Mouse (Mus musculus) CD4-positive naive resting alpha-beta T cell, adult 76 days (primary cell): Measurements from ENCODE around the gene Ybx3. TPM values are rescaled to one million over a fixed set of nuclear protein-coding genes. Genes with fewer than 3 reads are reported as not detected.

Experiments
- total RNA-seq: library from RNA; stranded (reverse); gene quantifications from one replicate; pipeline ENCODE4 v1.2.4, GENCODE M21; 2023

Ybx3 gene
- 20.7 TPM for total RNA-seq

DNA sequence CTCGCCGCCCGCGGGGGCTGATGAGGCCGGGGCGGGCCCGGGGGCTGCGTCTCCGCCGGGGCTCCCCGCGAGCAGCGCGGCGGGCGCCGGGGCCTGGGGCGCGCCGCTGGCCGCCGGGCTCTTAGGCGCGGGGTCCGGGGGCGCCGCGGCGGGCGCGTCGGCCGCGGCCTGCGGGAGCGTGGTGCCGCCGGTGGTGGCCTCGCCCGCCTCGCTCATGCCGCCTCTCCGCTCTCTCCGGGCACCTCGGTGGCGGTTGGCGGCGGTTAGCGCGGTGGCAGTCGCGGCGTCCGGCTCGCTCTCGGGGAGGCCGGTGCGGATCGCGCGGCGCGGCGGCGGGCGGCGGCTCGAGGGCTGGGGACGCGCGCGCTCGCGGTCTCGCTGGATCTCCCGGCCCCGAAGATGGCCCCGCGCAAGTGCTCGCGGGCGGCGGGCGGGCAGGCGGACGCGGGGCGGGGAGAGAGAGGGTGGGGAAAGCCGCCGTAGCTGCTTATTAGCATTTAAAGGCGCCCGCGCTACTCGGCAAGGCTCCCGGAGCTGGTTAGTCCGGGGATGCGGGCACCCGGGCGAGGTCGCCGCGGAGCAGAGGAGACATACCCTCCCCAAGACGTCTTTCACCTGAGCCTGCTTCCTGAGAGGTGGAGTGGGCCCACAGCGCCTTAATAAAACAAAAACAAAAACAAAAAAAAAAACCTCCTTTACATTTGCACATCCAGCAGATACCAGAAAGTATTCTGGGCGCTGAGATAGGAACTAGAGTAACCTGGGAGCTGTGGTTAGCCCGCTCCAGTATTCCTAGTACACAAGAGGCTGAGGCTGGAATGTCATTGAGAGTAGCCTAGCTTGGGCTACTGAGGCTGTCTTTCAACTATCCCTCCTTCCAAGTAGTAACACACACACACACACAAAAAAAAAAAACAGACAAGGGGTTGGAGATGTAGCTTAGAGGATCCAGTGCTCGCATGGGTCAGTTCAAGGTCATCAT lies at the start of gene Ybx3:
TSS of gene Ybx3 (minus strand) at position 437 of the 982 bp plus-strand sequence.

DNA sequence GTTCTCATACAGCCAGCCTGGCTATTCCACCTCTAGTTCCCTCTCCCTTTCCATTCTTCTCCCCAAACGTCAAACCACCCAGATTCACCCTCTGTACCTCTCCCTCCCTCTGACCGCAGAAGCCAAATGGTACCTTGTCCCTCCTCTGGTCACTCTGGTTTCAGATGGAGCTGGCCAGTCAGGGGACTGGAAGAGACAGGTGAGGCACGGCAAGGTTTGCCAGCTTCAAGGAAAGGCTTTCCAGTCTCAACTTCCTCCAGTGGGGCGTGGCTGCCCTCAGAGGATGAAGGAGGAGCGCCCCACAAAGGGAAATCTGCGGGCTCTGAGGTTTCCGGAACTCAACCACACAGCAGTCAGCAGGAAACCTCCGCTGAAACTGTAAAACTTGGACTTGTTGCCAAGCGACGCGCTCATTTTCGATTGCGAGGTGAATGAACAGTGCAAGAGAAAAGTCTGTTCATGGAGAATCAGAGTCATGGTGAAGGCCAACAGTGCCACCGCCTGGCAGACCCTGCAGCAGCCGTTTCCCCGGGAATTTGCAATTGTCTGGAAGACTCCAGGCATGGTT lies 34.8 kb downstream of the Ybx3 start, which contains the start of gene Styk1:
TSS of gene Styk1 (minus strand) at position 246 of the 568 bp plus-strand sequence.

Other genes with a start within 250 kb of the Ybx3 start
- gene Klra2, start 141.1 kb downstream of the Ybx3 start, total RNA-seq, result not detected
- gene Magohb, start 95.2 kb downstream of the Ybx3 start, total RNA-seq, result 5.8 TPM
- 0.73 TPM for gene Styk1, start 34.9 kb downstream of the Ybx3 start, total RNA-seq
- not detected for gene 5430401F13Rik, start 97.9 kb upstream of the Ybx3 start, total RNA-seq
- not detected for gene Gm6619, start 97.9 kb upstream of the Ybx3 start, total RNA-seq
- gene Tas2r130, start 242.4 kb upstream of the Ybx3 start, total RNA-seq, result not detected